Mouse (Mus musculus) heart, embryonic 12.5 days (tissue): Measurements from ENCODE around the gene Ptges3l. TPM values are rescaled to one million over a fixed set of nuclear protein-coding genes. Genes with fewer than 3 reads are reported as not detected.
A peak's percentile ranks its signal among the peaks of the same experiment; 100 is the strongest.

Experiments
- ATAC-seq: fragments of 200-750 bp; cut with Nextera tagmentation; 2 replicates; pipeline ENCODE4 v1.8.0; 2017; ENCODE audit warnings: moderate TSS enrichment, moderate library complexity; ENCODE audit not compliant: insufficient number of reproducible peaks, low FRiP score
- H3K27ac ChIP-seq: fragments of 300-500 bp; sonication (generic); 2 replicates; pipeline ENCODE4 v1.5.1; 2016; ENCODE audit warnings: mild to moderate bottlenecking, moderate library complexity; ENCODE audit not compliant: poor library complexity, severe bottlenecking
- H3K27me3 ChIP-seq: fragments of 300-500 bp; sonication (generic); replicated peaks from 2 replicates; pipeline ENCODE4 v1.6.1; 2016; ENCODE audit warnings: mild to moderate bottlenecking, moderate library complexity
- H3K36me3 ChIP-seq: fragments of 300-500 bp; sonication (generic); 2 replicates; pipeline ENCODE4 v1.6.1; 2016; ENCODE audit warnings: mild to moderate bottlenecking, moderate library complexity
- H3K4me1 ChIP-seq: fragments of 300-500 bp; sonication (generic); replicated peaks from 2 replicates; pipeline ENCODE4 v1.6.1; 2016; ENCODE audit warnings: mild to moderate bottlenecking
- H3K4me2 ChIP-seq: fragments of 300-500 bp; sonication (generic); 2 replicates; pipeline ENCODE4 v1.6.1; 2016; ENCODE audit warnings: mild to moderate bottlenecking, moderate library complexity
- H3K4me3 ChIP-seq: fragments of 300-500 bp; sonication (generic); 2 replicates; pipeline ENCODE4 v1.5.1; 2016; ENCODE audit warnings: mild to moderate bottlenecking
- H3K9ac ChIP-seq: fragments of 300-500 bp; sonication (generic); 2 replicates; pipeline ENCODE4 v1.6.1; 2016; ENCODE audit warnings: mild to moderate bottlenecking, moderate library complexity
- H3K9me3 ChIP-seq: fragments of 300-500 bp; sonication (generic); replicated peaks from 2 replicates; pipeline ENCODE4 v1.6.1; 2016; ENCODE audit warnings: mild to moderate bottlenecking, moderate library complexity
- WGBS: fragments of 180-500 bp; shearing (Covaris S2); methylation state at CpG from one replicate; pipeline ENCODE4 v1.1.7; 2016; 5-methylcytosine and 5-hydroxymethylcytosine counted together
- polyA plus RNA-seq: library from polyadenylated mRNA; unstranded; fragments of >200 nt; fragmentation: Nextera tagmentation; extraction: Ambion mirVana; gene quantifications from 2 replicates; pipeline ENCODE4 v1.2.1, GENCODE M21; 2016

Gene Ptges3l
- polyA plus RNA-seq, 1 experiment from 2014 or later: 80.3 TPM

- no peaks in the 10 kb centered on the region for H3K9me3 ChIP-seq
- 1% methylated on average over 60 of the region's 60 CpGs for WGBS
- H3K27ac ChIP-seq: peak within 1 kb of the TSS; percentile 83
- peaks cover 52% of the 10 kb centered on the region for H3K4me1 ChIP-seq
- peak within 1 kb of the TSS; percentile 93 for H3K4me3 ChIP-seq
- peaks cover 17% of the 10 kb centered on the region for H3K36me3 ChIP-seq
- peak within 1 kb of the TSS; percentile 95 for H3K4me2 ChIP-seq
- H3K9ac ChIP-seq: peak within 1 kb of the TSS; percentile 89
- peak; percentile 83 for ATAC-seq
- H3K27me3 ChIP-seq: no peaks in the 10 kb centered on the region
Observed at GRCm38 (mm10) chr11:101465869-101466551, 40.9 kb upstream of the Ptges3l start, which contains the start of gene Vat1. TSS of gene Vat1 (minus strand) at chr11:101466230.

- peak overlapping the region; percentile 83 for H3K27ac ChIP-seq
- H3K36me3 ChIP-seq: peaks cover 23% of the 10 kb centered on the region
- H3K27me3 ChIP-seq: no peaks in the 10 kb centered on the region
- H3K9ac ChIP-seq: peak overlapping the region; percentile 89
- WGBS: under 1% methylated on average over 51 of the region's 51 CpGs
- H3K4me1 ChIP-seq: peaks cover 49% of the 10 kb centered on the region
- H3K9me3 ChIP-seq: no peaks in the 10 kb centered on the region
- peak overlapping the region; percentile 93 for H3K4me3 ChIP-seq
- ATAC-seq: peak; percentile 63
- H3K4me2 ChIP-seq: peak overlapping the region; percentile 92
Observed at GRCm38 (mm10) chr11:101465101-101465868, 40.2 kb upstream of the Ptges3l start.

- H3K27me3 ChIP-seq: no peaks in the 10 kb centered on the region
- 10% methylated on average over 12 of the region's 12 CpGs for WGBS
- H3K9ac ChIP-seq: peak within 1 kb of the TSS; percentile 89
- H3K4me2 ChIP-seq: peak within 1 kb of the TSS; percentile 92
- H3K4me3 ChIP-seq: peak within 1 kb of the TSS; percentile 93
- peak within 1 kb of the TSS; percentile 83 for H3K27ac ChIP-seq
- no peaks in the 10 kb centered on the region for H3K9me3 ChIP-seq
- peaks cover 52% of the 10 kb centered on the region for H3K4me1 ChIP-seq
- ATAC-seq: no peak
- H3K36me3 ChIP-seq: peaks cover 32% of the 10 kb centered on the region
Observed at GRCm38 (mm10) chr11:101464211-101465100, 39.3 kb upstream of the Ptges3l start, which contains the start of gene Rnd2. TSS of gene Rnd2 (plus strand) at chr11:101464999.

- no peak overlapping the region for H3K4me3 ChIP-seq
- H3K27ac ChIP-seq: no peak overlapping the region
- no peaks in the 10 kb centered on the region for H3K9me3 ChIP-seq
- peaks cover 47% of the 10 kb centered on the region for H3K36me3 ChIP-seq
- H3K9ac ChIP-seq: no peak overlapping the region
- H3K4me2 ChIP-seq: 0 out of 2 replicates have a peak overlapping the region, but pooled peaks have one; percentile 6
- WGBS: 48% methylated on average over 13 of the region's 13 CpGs
- no peaks in the 10 kb centered on the region for H3K27me3 ChIP-seq
- peaks cover 43% of the 10 kb centered on the region for H3K4me1 ChIP-seq
- no peak for ATAC-seq
Observed at GRCm38 (mm10) chr11:101462583-101463440, 37.7 kb upstream of the Ptges3l start.

GRCm38 (mm10) chr11:101462141-101462540, 37.0 kb upstream of the Ptges3l start:
- Histone ChIP-seq H3K36me3 (peaks cover 54% of the 10 kb centered on the region), H3K4me3 (no peak overlapping the region), H3K27me3 (no peaks in the 10 kb centered on the region), H3K4me2 (no peak overlapping the region), H3K4me1 (peaks cover 41% of the 10 kb centered on the region), H3K9ac (no peak overlapping the region), H3K9me3 (no peaks in the 10 kb centered on the region), H3K27ac (no peak overlapping the region)
- 88% methylated on average over 14 of the region's 14 CpGs for WGBS
- no peak for ATAC-seq

GRCm38 (mm10) chr11:101460321-101460720, 35.2 kb upstream of the Ptges3l start:
- Histone ChIP-seq H3K9me3 (no peaks in the 10 kb centered on the region), H3K9ac (no peak overlapping the region), H3K27ac (no peak overlapping the region), H3K4me3 (no peak overlapping the region), H3K4me1 (peaks cover 35% of the 10 kb centered on the region), H3K4me2 (no peak overlapping the region), H3K36me3 (peaks cover 65% of the 10 kb centered on the region), H3K27me3 (no peaks in the 10 kb centered on the region)
- no peak for ATAC-seq
- WGBS: 84% methylated on average over 15 of the region's 15 CpGs

- peaks cover 33% of the 10 kb centered on the region for H3K4me1 ChIP-seq
- peaks cover 65% of the 10 kb centered on the region for H3K36me3 ChIP-seq
- no peak overlapping the region for H3K4me2 ChIP-seq
- H3K9me3 ChIP-seq: no peaks in the 10 kb centered on the region
- 0 out of 2 replicates have a peak overlapping the region, but pooled peaks have one; percentile 9 for H3K9ac ChIP-seq
- ATAC-seq: no peak
- no peak overlapping the region for H3K27ac ChIP-seq
- 48% methylated on average over 6 of the region's 6 CpGs for WGBS
- no peaks in the 10 kb centered on the region for H3K27me3 ChIP-seq
- H3K4me3 ChIP-seq: no peak overlapping the region
Observed at GRCm38 (mm10) chr11:101459716-101460115, 34.6 kb upstream of the Ptges3l start.

- no peak overlapping the region for H3K9ac ChIP-seq
- peaks cover 65% of the 10 kb centered on the region for H3K36me3 ChIP-seq
- no peaks in the 10 kb centered on the region for H3K9me3 ChIP-seq
- H3K27me3 ChIP-seq: no peaks in the 10 kb centered on the region
- no peak for ATAC-seq
- peaks cover 22% of the 10 kb centered on the region for H3K4me1 ChIP-seq
- H3K27ac ChIP-seq: no peak overlapping the region
- H3K4me2 ChIP-seq: no peak overlapping the region
- WGBS: 83% methylated on average over 12 of the region's 12 CpGs
- no peak overlapping the region for H3K4me3 ChIP-seq
Observed at GRCm38 (mm10) chr11:101458217-101458616, 33.1 kb upstream of the Ptges3l start.

GRCm38 (mm10) chr11:101457631-101458030, 32.5 kb upstream of the Ptges3l start:
- Histone ChIP-seq H3K4me2 (no peak overlapping the region), H3K9ac (no peak overlapping the region), H3K27ac (no peak overlapping the region), H3K4me3 (no peak overlapping the region), H3K9me3 (no peaks in the 10 kb centered on the region), H3K36me3 (peaks cover 64% of the 10 kb centered on the region), H3K27me3 (no peaks in the 10 kb centered on the region), H3K4me1 (peaks cover 16% of the 10 kb centered on the region)
- ATAC-seq: no peak
- 87% methylated on average over 9 of the region's 9 CpGs for WGBS

DNA sequence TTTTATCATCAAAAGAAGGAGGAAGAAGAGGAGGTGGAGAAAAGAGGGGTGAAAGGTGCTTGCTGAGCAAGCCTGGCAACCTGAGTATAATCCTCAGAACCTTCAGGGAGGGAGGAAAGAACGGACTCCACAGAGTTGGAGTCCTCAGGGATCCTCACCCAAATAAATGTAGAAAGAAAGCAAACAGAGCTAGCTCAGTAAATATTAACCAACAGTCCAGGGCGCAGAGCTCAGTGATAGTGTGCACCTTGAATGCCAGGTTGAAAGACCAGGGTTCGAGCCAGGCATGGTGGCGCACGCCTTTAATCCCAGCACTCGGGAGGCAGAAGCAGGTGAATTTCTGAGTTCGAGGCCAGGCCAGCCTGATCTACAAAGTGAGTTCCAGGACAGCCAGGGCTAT, 30.5 kb upstream of the Ptges3l start:
- 91% methylated on average over 7 of the region's 7 CpGs for WGBS
- H3K36me3 ChIP-seq: peaks cover 45% of the 10 kb centered on the region
- H3K9me3 ChIP-seq: no peaks in the 10 kb centered on the region
- H3K27me3 ChIP-seq: no peaks in the 10 kb centered on the region
- H3K9ac ChIP-seq: no peak overlapping the region
- no peak overlapping the region for H3K4me2 ChIP-seq
- peaks cover 19% of the 10 kb centered on the region for H3K4me1 ChIP-seq
- no peak overlapping the region for H3K4me3 ChIP-seq
- no peak for ATAC-seq
- no peak overlapping the region for H3K27ac ChIP-seq
